Mouse (Mus musculus): ENCODE results near the gene Smbd1. TPM values are rescaled to one million over a fixed set of nuclear protein-coding genes. Genes with fewer than 3 reads are reported as not detected.

Gene Smbd1
- total RNA-seq, 4 experiments from 2014 or later, result not detected

DNA sequence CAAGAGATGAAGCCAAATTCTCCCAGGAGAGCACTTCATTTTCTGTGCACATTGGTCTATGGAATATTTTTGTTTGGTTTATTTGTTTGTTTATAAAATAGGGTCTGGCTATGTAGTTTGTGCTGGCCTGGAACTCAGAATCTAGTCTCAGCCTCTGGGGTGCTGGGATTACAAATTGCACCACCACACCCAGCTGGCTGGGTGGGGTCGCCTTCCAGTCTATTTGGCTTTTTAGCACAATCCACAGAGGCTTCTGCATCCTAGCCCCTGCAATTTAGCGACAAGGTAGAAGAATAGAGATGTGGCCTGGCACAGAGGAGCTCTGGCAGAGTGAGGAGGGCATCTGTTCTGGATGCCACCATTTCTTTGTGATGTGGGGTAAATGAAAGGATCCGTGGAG lies 3.5 kb upstream of the Smbd1 start:
- no peak for DNase-seq (ENCODE audit: low spot score in 2 of 2)

- DNase-seq (ENCODE audit: low spot score in 2 of 2), result no peak
These were observed 3.1 kb upstream of the Smbd1 start for GRCm38 (mm10) chr16:32813362-32813761.

- peak; percentile 69 to 78 for DNase-seq (ENCODE audit: low spot score in 2 of 2)
These were observed 2.6 kb upstream of the Smbd1 start for GRCm38 (mm10) chr16:32812888-32813361.

GRCm38 (mm10) chr16:32807408-32808185 lies 2.7 kb downstream of the Smbd1 start:
- DNase-seq (ENCODE audit: low spot score in 2 of 2), result no peak

DNA sequence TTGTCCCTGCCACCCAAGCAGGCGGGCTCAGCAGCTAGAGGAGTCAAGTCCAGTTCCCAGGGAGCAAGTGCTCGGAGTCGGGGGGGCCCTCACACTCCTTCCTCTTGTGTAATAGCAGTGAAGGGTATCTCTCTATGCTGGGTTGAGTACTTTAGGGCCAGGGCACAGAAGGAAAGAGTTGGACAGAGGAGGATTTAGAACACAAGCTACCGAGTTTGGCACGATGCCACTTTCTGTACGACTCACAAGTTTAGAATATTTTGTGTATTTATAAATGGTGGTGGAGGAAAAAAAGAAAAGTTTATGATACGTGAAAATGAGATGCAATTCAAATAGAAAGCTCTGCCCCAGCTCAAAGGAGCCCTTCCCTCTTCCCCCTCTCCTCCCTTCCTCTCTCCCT lies 5.1 kb downstream of the Smbd1 start:
- no peak for DNase-seq (ENCODE audit: low spot score in 2 of 2)

- DNase-seq (ENCODE audit: low spot score in 2 of 2), result no peak
These were observed 6.4 kb downstream of the Smbd1 start for GRCm38 (mm10) chr16:32803901-32804300.

DNA sequence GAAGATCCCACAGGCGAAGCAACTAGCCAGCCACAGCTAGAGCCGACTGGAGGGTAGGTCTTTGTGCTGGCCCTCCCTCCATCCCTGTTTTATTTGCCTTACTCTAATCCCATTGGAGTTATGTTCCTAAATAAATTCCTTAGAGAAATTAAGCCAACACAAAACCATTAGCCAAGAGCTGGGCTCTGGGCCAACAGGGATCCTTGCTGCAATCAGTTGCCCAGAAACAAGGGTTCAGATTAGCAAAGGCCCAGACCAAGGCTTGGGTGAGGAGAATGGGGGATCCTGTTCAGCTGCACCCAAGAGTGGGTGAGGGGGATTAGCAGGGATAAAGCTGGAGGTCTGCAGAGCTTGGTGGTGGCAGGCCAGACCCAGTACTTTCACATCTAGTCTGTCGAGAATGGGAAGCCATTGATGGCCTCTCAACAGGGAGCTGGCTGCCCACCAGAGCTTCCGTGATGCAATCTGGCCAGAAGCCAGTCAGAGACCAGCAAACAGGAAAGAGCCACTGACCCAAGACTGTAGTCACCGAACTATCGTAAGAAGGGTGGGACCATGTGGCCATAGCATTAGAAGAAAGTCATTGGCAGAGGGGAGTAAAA lies 6.9 kb downstream of the Smbd1 start:
- peak; percentile 42 to 61 for DNase-seq (ENCODE audit: low spot score in 2 of 2)

DNA sequence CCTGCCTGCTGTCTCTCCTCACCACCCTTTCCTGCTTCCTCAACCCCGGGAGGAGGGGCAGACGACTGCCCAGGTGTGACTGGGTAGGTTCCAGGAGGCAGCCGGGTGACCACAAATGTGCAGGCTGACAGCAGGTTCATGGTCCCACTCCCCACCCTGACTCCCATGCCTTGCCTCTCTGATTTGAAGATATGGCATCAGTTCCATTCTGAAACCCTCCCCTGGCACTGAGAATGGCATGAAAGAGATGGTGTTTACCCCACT lies 12.9 kb downstream of the Smbd1 start, which contains the start of gene Muc20:
Muc20 (minus strand) TSS at position 10 of the 264 bp plus-strand sequence.
- no peak for DNase-seq (ENCODE audit: low spot score in 2 of 2)

- DNase-seq (ENCODE audit: low spot score in 2 of 2), result no peak
These were observed 13.4 kb downstream of the Smbd1 start for GRCm38 (mm10) chr16:32796676-32797425.

- no peak for DNase-seq (ENCODE audit: low spot score in 2 of 2)
These were observed 15.1 kb downstream of the Smbd1 start for GRCm38 (mm10) chr16:32795177-32795576.

- no peak for DNase-seq (ENCODE audit: low spot score in 2 of 2)
These were observed 20.2 kb downstream of the Smbd1 start for GRCm38 (mm10) chr16:32790056-32790455.

DNA sequence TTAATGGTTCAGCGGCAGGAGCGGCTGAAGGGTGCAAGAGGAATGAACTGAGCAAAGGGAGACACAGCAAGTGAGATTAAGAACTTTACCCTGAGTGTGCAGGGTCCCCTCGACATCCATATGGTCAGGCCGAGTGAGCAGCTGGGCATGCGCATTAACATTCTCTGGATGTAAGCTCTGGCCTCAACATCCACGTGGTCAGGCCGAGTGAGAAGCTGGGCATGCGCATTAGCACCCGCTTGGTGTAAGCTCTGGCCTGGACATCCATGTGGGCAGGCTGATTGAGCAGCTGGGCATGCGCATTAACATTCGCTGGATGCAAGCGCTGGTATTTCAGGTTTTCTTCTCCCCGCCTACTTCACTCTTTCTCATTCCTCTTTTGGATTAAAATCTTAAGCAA lies 25.4 kb downstream of the Smbd1 start:
- no peak for DNase-seq (ENCODE audit: low spot score in 2 of 2)

GRCm38 (mm10) chr16:32783324-32784062 lies 26.8 kb downstream of the Smbd1 start:
- no peak for DNase-seq (ENCODE audit: low spot score in 2 of 2)

DNA sequence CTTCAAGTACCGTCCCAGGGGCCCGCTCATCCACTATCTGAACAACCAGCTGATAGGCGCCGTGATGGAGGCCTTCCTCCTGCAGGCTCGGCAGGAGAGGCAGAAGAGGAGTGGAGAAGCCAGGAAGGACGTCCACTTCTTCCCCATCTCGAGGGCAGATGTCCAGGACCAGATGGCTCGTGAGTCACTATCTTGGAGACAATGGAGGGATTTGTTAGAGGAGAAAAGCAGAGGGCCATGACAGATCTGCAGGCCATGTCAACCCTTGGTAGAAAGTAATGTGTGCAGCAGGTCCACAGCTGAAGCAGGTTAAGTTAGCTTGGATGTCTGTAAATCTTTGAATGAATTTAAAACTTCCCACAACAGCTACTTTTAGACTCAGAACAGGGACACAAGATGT lies 31.3 kb downstream of the Smbd1 start:
- no peak for DNase-seq (ENCODE audit: low spot score in 2 of 2)

- DNase-seq (ENCODE audit: low spot score in 2 of 2), result no peak
These were observed 33.6 kb downstream of the Smbd1 start for GRCm38 (mm10) chr16:32776676-32777075.

DNA sequence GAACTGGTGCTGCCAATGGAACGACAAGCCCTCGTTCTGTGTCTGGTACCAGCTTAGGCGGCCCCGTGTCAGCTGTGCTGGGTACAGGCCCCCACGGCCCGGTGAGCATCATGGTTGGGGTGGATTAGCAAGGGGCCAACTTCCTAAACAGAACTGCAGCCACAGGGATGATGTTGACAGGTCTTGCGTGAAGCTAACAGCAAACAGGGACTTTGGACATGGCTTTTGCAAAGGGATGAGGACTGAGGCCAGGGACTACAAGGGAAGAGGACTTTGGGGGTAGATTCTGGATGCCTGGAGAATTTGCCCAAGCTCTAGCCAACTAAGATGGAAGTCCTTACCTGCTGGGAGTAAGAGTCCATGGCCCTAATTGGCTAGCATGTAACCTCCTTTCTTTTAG lies 43.4 kb downstream of the Smbd1 start:
- no peak for DNase-seq (ENCODE audit: low spot score in 2 of 2)

GRCm38 (mm10) chr16:32764961-32765360 lies 45.3 kb downstream of the Smbd1 start:
- no peak for DNase-seq (ENCODE audit: low spot score in 2 of 2)

GRCm38 (mm10) chr16:32764550-32764949 lies 45.7 kb downstream of the Smbd1 start:
- no peak for DNase-seq (ENCODE audit: low spot score in 2 of 2)
